Mouse (Mus musculus) testis, adult 2 months (tissue): Measurements from ENCODE around the gene Tiam1.

Source experiments
- CTCF ChIP-seq: fragments of 200-500 bp; IDR thresholded peaks from 2 replicates; pipeline ENCODE4 v1.5.1; 2012; ENCODE audit warnings: low read depth, mild to moderate bottlenecking, inconsistent platforms, low read length, moderate library complexity; ENCODE audit not compliant: control insufficient read depth, insufficient read depth, insufficient replicate concordance
- POLR2A ChIP-seq: fragments of 200-500 bp; IDR thresholded peaks from 2 replicates; pipeline ENCODE4 v1.6.1; 2012; ENCODE audit warnings: low read depth, mild to moderate bottlenecking, inconsistent platforms, low read length, moderate library complexity; ENCODE audit not compliant: control insufficient read depth

DNA sequence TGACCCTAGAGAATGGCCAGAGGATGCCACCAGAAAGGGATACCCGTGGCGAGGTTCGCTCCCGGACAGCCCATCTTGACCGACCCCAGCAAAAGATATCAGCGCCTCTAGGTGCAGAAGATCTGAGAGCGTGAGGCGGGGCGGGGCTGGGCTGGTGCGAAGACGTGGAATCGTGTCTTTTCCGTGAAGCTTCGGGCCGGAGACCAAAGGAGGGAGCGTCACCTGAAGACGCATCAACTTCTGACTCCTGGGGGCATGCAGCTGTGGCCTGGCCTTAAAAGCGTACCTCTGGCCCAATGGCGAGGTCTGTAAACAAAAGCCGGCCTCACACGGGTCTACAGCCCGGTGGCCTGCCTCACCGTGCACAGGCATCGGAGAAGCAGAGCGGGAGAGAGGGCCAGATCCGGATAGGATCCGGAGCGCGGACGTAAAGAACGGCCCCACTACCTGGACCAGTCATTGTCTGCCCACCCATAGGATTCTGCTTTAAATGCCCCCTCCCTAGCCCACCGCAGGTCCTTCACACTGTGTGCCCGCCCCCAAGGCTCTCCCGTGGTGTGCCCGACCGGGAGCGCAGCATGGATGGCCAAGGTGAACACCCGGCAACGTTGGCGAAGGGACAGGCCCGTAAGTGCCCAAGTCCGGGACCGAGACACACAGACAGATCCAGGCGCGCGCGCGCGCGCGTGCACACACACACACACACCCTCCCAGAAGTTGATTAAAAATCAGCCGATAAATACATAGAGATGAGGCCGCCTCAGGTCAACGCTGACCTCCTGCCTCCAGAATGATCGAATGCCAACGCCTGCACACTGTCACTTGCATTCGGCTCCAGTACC lies 774 bp downstream of the Tiam1 start:
- TF ChIP-seq CTCF: no peak
- no peak for TF ChIP-seq POLR2A
